Mouse (Mus musculus): ENCODE measurements around the gene D130043K22Rik. TPM values are rescaled to one million over a fixed set of nuclear protein-coding genes. Genes with fewer than 3 reads are reported as not detected.

D130043K22Rik gene
- total RNA-seq, 1 experiment from 2014 or later: 0.76 TPM

DNA sequence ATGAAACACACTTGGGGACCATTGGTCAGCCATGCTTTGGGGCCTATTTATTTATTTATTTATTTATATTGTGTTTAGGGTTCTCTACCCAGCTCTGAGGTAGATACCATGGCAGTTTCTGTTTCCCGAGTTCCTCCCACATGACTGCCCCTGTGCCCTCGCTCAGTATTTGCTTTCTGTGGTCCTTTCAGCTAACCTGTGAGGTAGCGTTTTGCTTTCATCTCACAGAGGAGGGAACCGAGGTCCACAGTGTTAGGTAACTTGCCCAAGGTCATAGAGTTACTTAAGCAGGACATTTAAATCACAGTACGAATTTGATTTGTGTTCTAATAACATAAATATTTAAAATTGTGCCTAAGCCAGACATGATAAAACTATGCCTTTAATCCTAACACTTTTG lies 102.2 kb downstream of the D130043K22Rik start:
- DNase-seq: no peak

DNA sequence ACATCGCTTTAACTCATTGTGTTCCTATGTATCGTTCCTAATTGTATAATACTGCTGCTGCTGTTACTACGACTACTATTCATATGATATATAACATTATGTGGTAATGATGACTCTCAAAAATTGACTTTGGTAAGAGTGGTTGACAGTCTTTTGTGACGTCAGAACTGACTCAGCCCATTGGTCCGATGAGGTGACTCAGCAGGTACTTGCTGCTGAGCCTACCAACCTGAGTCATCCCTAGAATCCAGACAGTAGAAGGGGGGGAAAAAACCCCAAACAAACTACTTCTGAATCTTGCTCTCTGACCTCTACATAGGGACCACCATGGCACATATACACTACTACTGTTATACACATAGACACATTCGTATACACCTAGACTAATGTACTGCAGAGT lies 103.9 kb downstream of the D130043K22Rik start:
- DNase-seq: no peak

Other genes with a start within 250 kb of the D130043K22Rik start
- not detected in 2 replicates for gene Armh2, start 103.9 kb upstream of the D130043K22Rik start, total RNA-seq (2021)
- gene Gmnn, start 83.2 kb upstream of the D130043K22Rik start, total RNA-seq (2021): 12.5 and 14.5 TPM in 2 replicates
- 204 and 221 TPM in 2 replicates for gene BC005537, start 43.5 kb upstream of the D130043K22Rik start, total RNA-seq (2021)
- gene Acot13, start 13.6 kb upstream of the D130043K22Rik start, total RNA-seq (2021): 87.2 and 92.5 TPM in 2 replicates
- 30.2 and 32.5 TPM in 2 replicates for gene Tdp2, start 13.5 kb upstream of the D130043K22Rik start, total RNA-seq (2021)
- 16.7 and 21.9 TPM in 2 replicates for gene Aldh5a1, start 92.5 kb downstream of the D130043K22Rik start, total RNA-seq (2021)
- 5.6 and 7.9 TPM in 2 replicates for gene Gpld1, start 98.0 kb downstream of the D130043K22Rik start, total RNA-seq (2021)
- gene Mrs2, start 175.2 kb downstream of the D130043K22Rik start, total RNA-seq (2021): 79.4 and 86.8 TPM in 2 replicates
- gene Dcdc2a, start 210.9 kb downstream of the D130043K22Rik start, total RNA-seq (2021): 0.43 TPM in 1 of 2 replicates, not detected in the other

Data from adrenal gland, postnatal 25 days (tissue).